ENCODE assay signal across 7 mouse cellular contexts in genomic region chr6:94499897-94500623, GRCm38 (mm10). TPM values are rescaled to one million over a fixed set of nuclear protein-coding genes. Genes with fewer than 3 reads are reported as not detected.
DNase-seq lines count a peak whose midpoint lies in the region; ATAC-seq lines count a peak whose summit lies in the region.

TSS of gene Slc25a26 (plus strand) at chr6:94500331.

- no peaks in the 10 kb centered on the region for H3K27me3 ChIP-seq in embryonic facial prominence, embryonic 10.5 days (replicated peaks; ENCODE audit: low read depth, poor library complexity, severe bottlenecking)
- no peaks in the 10 kb centered on the region for H3K27me3 ChIP-seq in limb, embryonic 10.5 days (ENCODE audit: low read depth, poor library complexity, severe bottlenecking)
- no peaks in the 10 kb centered on the region for H3K27me3 ChIP-seq in midbrain, embryonic 13.5 days

- H3K4me1 ChIP-seq in embryonic facial prominence, embryonic 10.5 days, result peaks cover 16% of the 10 kb centered on the region
- H3K4me1 ChIP-seq in limb, embryonic 10.5 days, result peaks cover 12% of the 10 kb centered on the region
- H3K4me1 ChIP-seq in midbrain, embryonic 13.5 days (replicated peaks), result peaks cover 16% of the 10 kb centered on the region

- H3K27ac ChIP-seq in embryonic facial prominence, embryonic 10.5 days (replicated peaks), result peak within 1 kb of the TSS; percentile 85
- H3K27ac ChIP-seq in limb, embryonic 10.5 days, result peak within 1 kb of the TSS; percentile 85
- peak within 1 kb of the TSS; percentile 17; the same call in 1 of the 2 replicates for H3K27ac ChIP-seq in midbrain, embryonic 13.5 days

- no peaks in the 10 kb centered on the region for H3K36me3 ChIP-seq in embryonic facial prominence, embryonic 10.5 days (replicated peaks)
- H3K36me3 ChIP-seq in limb, embryonic 10.5 days, result no peaks in the 10 kb centered on the region
- H3K36me3 ChIP-seq in midbrain, embryonic 13.5 days, result no peaks in the 10 kb centered on the region

- WGBS in embryonic facial prominence, embryonic 10.5 days, result under 1% methylated on average over 37 of the region's 37 CpGs
- WGBS in limb, embryonic 10.5 days, result under 1% methylated on average over 37 of the region's 37 CpGs
- under 1% methylated on average over 37 of the region's 37 CpGs for WGBS in midbrain, embryonic 13.5 days

- H3K9ac ChIP-seq in midbrain, embryonic 13.5 days (replicated peaks), result peak within 1 kb of the TSS; percentile 45

- peak within 1 kb of the TSS; percentile 81 for H3K4me2 ChIP-seq in midbrain, embryonic 13.5 days (replicated peaks)

- peak within 1 kb of the TSS; percentile 86 for H3K4me3 ChIP-seq in embryonic facial prominence, embryonic 10.5 days
- H3K4me3 ChIP-seq in limb, embryonic 10.5 days, result peak within 1 kb of the TSS; percentile 77
- peak within 1 kb of the TSS; percentile 59 for H3K4me3 ChIP-seq in midbrain, embryonic 13.5 days (replicated peaks)

- no peaks in the 10 kb centered on the region for H3K9me3 ChIP-seq in embryonic facial prominence, embryonic 10.5 days
- no peaks in the 10 kb centered on the region for H3K9me3 ChIP-seq in limb, embryonic 10.5 days (replicated peaks)
- no peaks in the 10 kb centered on the region for H3K9me3 ChIP-seq in midbrain, embryonic 13.5 days

- peak; percentile 98 for ATAC-seq in granulocyte monocyte progenitor cell, adult 5-6 weeks (replicated peaks; ENCODE audit: poor library complexity, severe bottlenecking)
- peak; percentile 98 for ATAC-seq in midbrain, embryonic 13.5 days

- peak; percentile 92 for DNase-seq in adrenal gland, postnatal 10 days
- DNase-seq in embryonic facial prominence, embryonic 10.5 days (ENCODE audit: low spot score), result peak; percentile 91
- peak; percentile 86 for DNase-seq in kidney, adult 11 months
- DNase-seq in limb, embryonic 10.5 days (ENCODE audit: low spot score), result peak; percentile 95
- peak; percentile 72 for DNase-seq in spleen, adult 12 weeks (ENCODE audit: low spot score)

RNA-seq across cellular contexts. Expression of gene Slc25a26, which starts in this region (rescaled TPM):
- total RNA-seq in adrenal gland, postnatal 10 days (2021), result 10 to 100 TPM; 14.4 to 16.1 TPM
- 8.1 and 8.6 TPM in 2 replicates for polyA plus RNA-seq in embryonic facial prominence, embryonic 10.5 days (2016; fragmentation: Nextera tagmentation; extraction: Ambion mirVana)
- total RNA-seq in granulocyte monocyte progenitor cell, adult 5-6 weeks (2014; fragmentation: Nextera tagmentation), result 9.4 and 10.9 TPM in 2 replicates
- total RNA-seq in granulocyte monocyte progenitor cell, adult 5-6 weeks (2017), result 5.6 and 7.3 TPM in 2 replicates
- polyA plus RNA-seq in limb, embryonic 10.5 days (2016; fragmentation: Nextera tagmentation; extraction: Ambion mirVana), result 8.1 TPM in 2 replicates
- 7.1 and 7.9 TPM in 2 replicates for polyA plus RNA-seq in midbrain, embryonic 13.5 days (2015; fragmentation: Nextera tagmentation; extraction: Ambion mirVana)

Comparison
In these comparisons a context has a peak if more than half of its experiments do, and no peak if none do; other contexts are left out.
1. Peak in every context shown above with its lines: DNase-seq, ATAC-seq, H3K4me3 ChIP-seq and H3K27ac ChIP-seq.
2. H3K27ac ChIP-seq: peak in every context shown above with its lines; median percentile 85 in embryonic facial prominence, embryonic 10.5 days; 85 in limb, embryonic 10.5 days; 17 in midbrain, embryonic 13.5 days.